Mouse (Mus musculus) lung, postnatal 0 days (tissue): ENCODE measurements around the gene Prss43. TPM values are rescaled to one million over a fixed set of nuclear protein-coding genes. Genes with fewer than 3 reads are reported as not detected.

Source experiments
- ATAC-seq: fragments of 200-750 bp; cut with Nextera tagmentation; 2 replicates; pipeline ENCODE4 v1.8.0; 2017; ENCODE audit warnings: moderate library complexity
- DNase-seq: peaks from one replicate; pipeline ENCODE4 v3.0.0-alpha.2; 2016; ENCODE audit warnings: low spot score
- H3K27ac ChIP-seq: fragments of 300-500 bp; sonication (generic); 2 replicates; pipeline ENCODE4 v1.5.1; 2014; ENCODE audit warnings: antibody characterized with exemption, mild to moderate bottlenecking, low read length, mixed read lengths
- H3K27me3 ChIP-seq: fragments of 300-500 bp; sonication (generic); replicated peaks from 2 replicates; pipeline ENCODE4 v1.6.1; 2014; ENCODE audit warnings: low read length, mixed read lengths; ENCODE audit not compliant: insufficient read depth
- H3K36me3 ChIP-seq: fragments of 300-500 bp; sonication (generic); 2 replicates; pipeline ENCODE4 v1.6.1; 2014; ENCODE audit warnings: low read length, mixed read lengths; ENCODE audit not compliant: insufficient read depth
- H3K4me1 ChIP-seq: fragments of 300-500 bp; sonication (generic); 2 replicates; pipeline ENCODE4 v1.6.1; 2014; ENCODE audit warnings: antibody characterized with exemption, low read depth, low read length, mixed read lengths; ENCODE audit not compliant: insufficient read depth
- H3K4me2 ChIP-seq: fragments of 300-500 bp; sonication (generic); replicated peaks from 2 replicates; pipeline ENCODE4 v1.6.1; 2014; ENCODE audit warnings: low read depth, mild to moderate bottlenecking, low read length, moderate library complexity, mixed read lengths
- H3K4me3 ChIP-seq: fragments of 300-500 bp; sonication (generic); 2 replicates; pipeline ENCODE4 v1.5.1; 2014; ENCODE audit warnings: low read depth, low read length
- H3K9ac ChIP-seq: fragments of 300-500 bp; sonication (generic); replicated peaks from 2 replicates; pipeline ENCODE4 v1.6.1; 2014; ENCODE audit warnings: low read depth, mild to moderate bottlenecking
- H3K9me3 ChIP-seq: fragments of 300-500 bp; sonication (generic); 2 replicates; pipeline ENCODE4 v1.6.1; 2016; ENCODE audit warnings: low read length, mixed read lengths
- CTCF ChIP-seq: IDR thresholded peaks from 2 replicates; pipeline ENCODE4 v1.5.1; 2016; ENCODE audit warnings: antibody characterized with exemption, mild to moderate bottlenecking
- EP300 ChIP-seq: IDR thresholded peaks from 2 replicates; pipeline ENCODE4 v1.6.1; 2016; ENCODE audit warnings: antibody characterized with exemption, mild to moderate bottlenecking, control low read depth
- WGBS: fragments of 180-500 bp; shearing (Covaris S2); extraction: QIAGEN DNeasy Blood & Tissue Kit; methylation state at CpG from one replicate; pipeline ENCODE4 v1.1.7; 2014; 5-methylcytosine and 5-hydroxymethylcytosine counted together
- polyA plus RNA-seq: library from polyadenylated mRNA; unstranded; fragments of >200 nt; fragmentation: Nextera tagmentation; extraction: Ambion mirVana; gene quantifications from 2 replicates; pipeline ENCODE4 v1.2.1, GENCODE M21; 2015

Gene Prss43
- polyA plus RNA-seq, 1 experiment from 2014 or later: not detected

DNA sequence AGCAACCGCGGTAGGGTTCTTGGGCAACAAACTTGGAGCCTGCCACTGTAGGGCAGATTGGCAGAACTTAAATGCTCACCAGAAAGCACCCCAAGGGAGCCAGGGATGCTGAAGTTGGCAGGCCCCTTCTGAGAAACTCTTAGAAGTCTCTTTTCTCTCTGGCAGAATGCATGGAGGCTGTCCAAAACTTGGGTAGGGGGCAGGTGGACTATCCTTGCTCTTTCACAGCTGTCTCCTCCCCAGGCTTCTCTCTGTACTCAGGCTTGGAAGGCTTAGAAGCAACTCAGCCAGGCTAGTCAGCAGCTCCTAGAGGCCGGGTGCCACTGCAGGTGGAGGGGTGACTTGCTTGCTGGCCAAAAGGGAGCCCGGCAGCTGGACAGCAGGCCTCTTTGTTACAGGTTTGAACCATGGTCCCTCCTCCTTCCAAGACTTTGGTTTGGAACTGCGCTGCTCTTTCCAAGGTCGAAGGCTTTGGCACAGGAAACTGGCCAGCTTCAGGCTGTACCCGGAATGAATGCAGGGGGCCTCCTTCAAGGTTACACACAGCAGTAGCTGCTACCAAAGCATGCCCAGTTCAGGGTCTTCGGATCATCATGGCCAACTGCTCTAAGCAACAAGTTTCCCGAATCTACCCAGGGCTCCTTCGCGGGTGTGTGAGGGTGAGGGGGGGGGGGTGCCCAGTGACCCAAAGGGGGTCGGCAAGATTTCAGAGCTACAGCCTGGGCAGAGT, 52.9 kb downstream of the Prss43 start, which contains the start of gene Als2cl:
TSS of gene Als2cl (plus strand) at position 680 of the 730 bp plus-strand sequence.
- 9% methylated on average over 12 of the region's 12 CpGs for WGBS
- Histone ChIP-seq H3K36me3 (no peaks in the 10 kb centered on the region), H3K4me1 (peaks cover 11% of the 10 kb centered on the region; the same call in 1 of the 2 replicates), H3K9me3 (no peaks in the 10 kb centered on the region), H3K9ac (peak within 1 kb of the TSS; percentile 41), H3K27ac (peak within 1 kb of the TSS; percentile 91), H3K4me2 (peak within 1 kb of the TSS; percentile 83), H3K27me3 (no peaks in the 10 kb centered on the region), H3K4me3 (peak within 1 kb of the TSS; percentile 57)
- TF ChIP-seq CTCF (peak; percentile 10; the same call in 1 of the 2 replicates), EP300 (no peak)
- DNase-seq (peak; percentile 54), ATAC-seq (0 out of 2 replicates have a peak, but pooled peaks have one; percentile 7)

DNA sequence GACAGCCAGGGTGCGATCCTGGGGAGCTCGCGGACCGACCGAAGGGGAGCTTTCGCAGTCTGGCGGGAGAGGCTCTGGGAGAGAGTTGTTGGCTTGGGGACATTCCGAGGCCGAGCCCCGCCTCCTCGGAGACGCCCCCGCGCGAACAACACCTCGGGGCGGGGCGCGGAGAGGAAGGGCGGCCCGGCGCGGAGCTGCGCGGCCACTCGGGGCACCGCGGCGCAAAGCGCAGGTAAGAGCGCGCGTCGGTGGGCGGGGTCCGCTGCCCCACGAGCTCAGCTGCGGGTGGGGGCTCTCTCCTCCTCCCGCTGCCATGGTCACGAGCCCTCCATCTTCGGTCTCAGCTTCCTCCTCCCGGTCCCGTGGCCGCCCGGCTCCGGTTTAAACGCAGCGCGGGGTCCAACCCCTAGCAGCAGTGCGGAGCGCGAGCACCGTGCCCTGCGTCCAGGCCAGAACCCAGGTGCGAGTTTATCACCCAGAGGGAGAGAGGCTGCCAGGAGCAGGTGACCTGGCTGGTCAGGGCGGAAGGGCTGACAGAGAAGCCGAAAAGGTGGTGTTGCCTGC, 53.6 kb downstream of the Prss43 start, which contains the start of gene Tmie:
TSS of gene Tmie (minus strand) at position 116 of the 564 bp plus-strand sequence.
- H3K4me3 ChIP-seq: peak within 1 kb of the TSS; percentile 57
- peak; percentile 6; the same call in 1 of the 2 replicates for TF ChIP-seq EP300
- no peak for TF ChIP-seq CTCF
- WGBS: 0% methylated on average over 39 of the region's 57 CpGs
- no peaks in the 10 kb centered on the region for H3K27me3 ChIP-seq
- DNase-seq (peak; percentile 94), ATAC-seq (peak; percentile 84)
- peak within 1 kb of the TSS; percentile 41 for H3K9ac ChIP-seq
- H3K27ac ChIP-seq: peak within 1 kb of the TSS; percentile 91
- no peaks in the 10 kb centered on the region for H3K36me3 ChIP-seq
- no peaks in the 10 kb centered on the region for H3K9me3 ChIP-seq
- peaks cover 11% of the 10 kb centered on the region; the same call in 1 of the 2 replicates for H3K4me1 ChIP-seq
- peak within 1 kb of the TSS; percentile 83 for H3K4me2 ChIP-seq

DNA sequence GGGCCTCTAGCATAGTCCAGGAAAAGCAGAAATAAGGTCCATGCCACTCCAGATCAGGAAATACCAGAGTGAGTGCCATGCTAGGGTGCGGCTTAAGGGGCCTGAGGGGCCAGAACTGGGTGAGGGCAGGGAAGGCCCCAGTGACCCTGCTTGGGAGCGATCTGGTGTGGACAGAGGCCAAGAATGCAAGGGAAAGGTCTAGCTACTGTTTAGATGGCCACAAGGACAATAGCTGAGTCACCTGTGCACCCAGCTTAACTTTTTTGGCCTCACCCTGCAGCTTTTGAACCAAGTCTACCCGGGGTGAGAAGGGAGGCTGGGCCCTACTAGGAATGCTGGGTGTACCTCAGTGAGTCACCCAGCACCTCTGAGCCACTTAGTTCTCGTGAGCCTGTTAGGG, 54.3 kb downstream of the Prss43 start:
- 37% methylated on average over 4 of the region's 4 CpGs for whole genome bisulfite sequencing
- peak; percentile 81 for ATAC-seq
- Histone ChIP-seq H3K4me2 (peak overlapping the region; percentile 83), H3K27ac (peak overlapping the region; percentile 91), H3K9ac (peak overlapping the region; percentile 35; the same call in 1 of the 2 replicates), H3K4me3 (peak overlapping the region; percentile 57), H3K4me1 (peaks cover 11% of the 10 kb centered on the region; the same call in 1 of the 2 replicates), H3K36me3 (no peaks in the 10 kb centered on the region), H3K27me3 (no peaks in the 10 kb centered on the region), H3K9me3 (no peaks in the 10 kb centered on the region)
- no peak for TF ChIP-seq CTCF
- peak; percentile 44; the same call in 1 of the 2 replicates for TF ChIP-seq EP300
- DNase-seq: peak; percentile 87

Other genes with a start within 250 kb of the Prss43 start
- 45.2 and 46.6 TPM in 2 replicates for gene Nradd, start 202.2 kb upstream of the Prss43 start, polyA plus RNA-seq
- gene Nbeal2, start 172.5 kb upstream of the Prss43 start, polyA plus RNA-seq: 6.2 and 6.6 TPM in 2 replicates
- gene Ccdc12, start 170.2 kb upstream of the Prss43 start, polyA plus RNA-seq: 180 and 200 TPM in 2 replicates
- 10.4 and 13.8 TPM in 2 replicates for gene Myl3, start 84.8 kb upstream of the Prss43 start, polyA plus RNA-seq
- gene Pth1r, start 79.5 kb upstream of the Prss43 start, polyA plus RNA-seq: 19.4 and 24.4 TPM in 2 replicates
- not detected in 2 replicates for gene Prss42, start 28.5 kb upstream of the Prss43 start, polyA plus RNA-seq
- not detected in 2 replicates for gene Prss44, start 12.7 kb upstream of the Prss43 start, polyA plus RNA-seq
- gene Prss45, start 7.9 kb downstream of the Prss43 start, polyA plus RNA-seq: not detected in 2 replicates
- gene Prss46, start 17.8 kb downstream of the Prss43 start, polyA plus RNA-seq: not detected in 2 replicates
- gene Prss50, start 31.3 kb downstream of the Prss43 start, polyA plus RNA-seq: 0.14 and 0.20 TPM in 2 replicates
- gene Als2cl, start 53.2 kb downstream of the Prss43 start, polyA plus RNA-seq: 13.5 and 14.4 TPM in 2 replicates
- gene Tmie, start 53.4 kb downstream of the Prss43 start, polyA plus RNA-seq: 3.6 and 4.0 TPM in 2 replicates
- not detected in 2 replicates for gene Fam240a, start 90.2 kb downstream of the Prss43 start, polyA plus RNA-seq
- gene Tdgf1, start 119.5 kb downstream of the Prss43 start, polyA plus RNA-seq: 0.19 and 0.20 TPM in 2 replicates
- 1.6 and 2.2 TPM in 2 replicates for gene Lrrc2, start 124.9 kb downstream of the Prss43 start, polyA plus RNA-seq
- gene Rtp3, start 163.9 kb downstream of the Prss43 start, polyA plus RNA-seq: 1.7 and 3.0 TPM in 2 replicates
- 11.3 and 16.1 TPM in 2 replicates for gene Ltf, start 192.6 kb downstream of the Prss43 start, polyA plus RNA-seq
- 43.5 and 49.0 TPM in 2 replicates for gene Ccrl2, start 230.8 kb downstream of the Prss43 start, polyA plus RNA-seq